Mouse (Mus musculus): ENCODE data around the gene Sulf2.

DNA sequence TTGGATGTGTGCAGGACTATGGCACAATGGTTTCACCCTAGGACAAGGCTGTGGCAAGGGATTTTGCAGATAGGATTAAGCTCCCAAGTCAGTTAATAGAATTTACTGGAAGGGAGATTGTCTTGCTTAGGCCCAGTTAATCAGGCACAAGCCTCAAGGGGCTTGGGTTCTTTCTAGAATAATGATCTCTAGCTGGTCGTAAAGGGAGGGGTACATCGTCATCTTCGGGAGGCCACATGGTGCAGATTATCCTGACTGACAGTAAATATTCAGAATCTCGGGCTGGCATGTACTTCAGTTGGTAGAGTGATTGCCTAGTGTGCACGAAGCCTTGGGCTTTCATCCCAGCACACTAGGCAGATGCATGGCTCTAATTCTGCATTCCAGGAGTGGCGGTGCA is 8.5 kb upstream of the Sulf2 start:
- TF ChIP-seq CTCF (IDR thresholded peaks at IDR 0.05; ENCODE audit: control insufficient read depth, insufficient read depth, insufficient replicate concordance, low read depth, low read length) (no peak), POLR2A (IDR thresholded peaks at IDR 0.05; ENCODE audit: control insufficient read depth, low read depth, low read length) (no peak)
